Mouse (Mus musculus) limb, embryonic 11.5 days (tissue): Measurements from ENCODE around the gene Rfxank. TPM values are rescaled to one million over a fixed set of nuclear protein-coding genes. Genes with fewer than 3 reads are reported as not detected.
A peak's percentile ranks its signal among the peaks of the same experiment; 100 is the strongest.

Source experiments
- ATAC-seq: fragments of 200-750 bp; cut with Nextera tagmentation; 2 replicates; pipeline ENCODE4 v1.8.0; 2017; ENCODE audit warnings: low read depth; ENCODE audit not compliant: insufficient number of reproducible peaks, low FRiP score, low TSS enrichment
- DNase-seq: peaks from one replicate; pipeline ENCODE4 v3.0.0-alpha.2; 2015; ENCODE audit warnings: low spot score
- H3K27ac ChIP-seq: fragments of 300-500 bp; sonication (generic); replicated peaks from 2 replicates; pipeline ENCODE4 v1.5.1; 2014; ENCODE audit warnings: low read depth, mild to moderate bottlenecking, low read length
- H3K27me3 ChIP-seq: fragments of 300-500 bp; sonication (generic); 2 replicates; pipeline ENCODE4 v1.6.1; 2014; ENCODE audit warnings: mild to moderate bottlenecking, low read length, mixed read lengths; ENCODE audit not compliant: control insufficient read depth, insufficient read depth
- H3K36me3 ChIP-seq: fragments of 300-500 bp; sonication (generic); 2 replicates; pipeline ENCODE4 v1.6.1; 2014; ENCODE audit warnings: mild to moderate bottlenecking, low read length, moderate library complexity, mixed read lengths; ENCODE audit not compliant: control insufficient read depth, insufficient read depth
- H3K4me1 ChIP-seq: fragments of 300-500 bp; sonication (generic); 2 replicates; pipeline ENCODE4 v1.6.1; 2014; ENCODE audit warnings: low read length, mixed read lengths; ENCODE audit not compliant: control insufficient read depth, insufficient read depth
- H3K4me2 ChIP-seq: fragments of 300-500 bp; sonication (generic); 2 replicates; pipeline ENCODE4 v1.6.1; 2014; ENCODE audit warnings: low read depth, mild to moderate bottlenecking, moderate library complexity; ENCODE audit not compliant: severe bottlenecking
- H3K4me3 ChIP-seq: fragments of 300-500 bp; sonication (generic); 2 replicates; pipeline ENCODE4 v1.5.1; 2014; ENCODE audit warnings: low read depth, low read length
- H3K9ac ChIP-seq: fragments of 300-500 bp; sonication (generic); 2 replicates; pipeline ENCODE4 v1.6.1; 2014; ENCODE audit warnings: mild to moderate bottlenecking, low read length
- H3K9me3 ChIP-seq: fragments of 300-500 bp; sonication (generic); 2 replicates; pipeline ENCODE4 v1.6.1; 2016; ENCODE audit warnings: low read length; ENCODE audit not compliant: control insufficient read depth
- WGBS: fragments of 180-500 bp; shearing (Covaris S2); extraction: QIAGEN DNeasy Blood & Tissue Kit; methylation state at CpG from one replicate; pipeline ENCODE4 v1.1.7; 2014; 5-methylcytosine and 5-hydroxymethylcytosine counted together
- polyA plus RNA-seq: library from polyadenylated mRNA; unstranded; fragments of >200 nt; fragmentation: Nextera tagmentation; extraction: Ambion mirVana; gene quantifications from 2 replicates; pipeline ENCODE4 v1.2.1, GENCODE M21; 2014

Gene Rfxank
- polyA plus RNA-seq, 1 experiment from 2014 or later = 20.0 TPM

GRCm38 (mm10) chr8:70124992-70125391 lies 14.0 kb downstream of the Rfxank start:
- Histone ChIP-seq H3K27me3 (peaks cover 4% of the 10 kb centered on the region), H3K9ac (no peak overlapping the region), H3K36me3 (no peaks in the 10 kb centered on the region), H3K9me3 (no peaks in the 10 kb centered on the region), H3K4me1 (no peaks in the 10 kb centered on the region), H3K4me3 (no peak overlapping the region), H3K4me2 (no peak overlapping the region), H3K27ac (no peak overlapping the region)
- no peak for ATAC-seq
- 63% methylated on average over 8 of the region's 8 CpGs for WGBS
- no peak for DNase-seq

GRCm38 (mm10) chr8:70122863-70123262 lies 16.1 kb downstream of the Rfxank start:
- no peak for ATAC-seq
- no peak overlapping the region for H3K27ac ChIP-seq
- no peaks in the 10 kb centered on the region for H3K36me3 ChIP-seq
- DNase-seq = no peak
- H3K4me2 ChIP-seq = no peak overlapping the region
- H3K9ac ChIP-seq = no peak overlapping the region
- no peaks in the 10 kb centered on the region for H3K9me3 ChIP-seq
- no peak overlapping the region for H3K4me3 ChIP-seq
- H3K4me1 ChIP-seq = no peaks in the 10 kb centered on the region
- 49% methylated on average over 2 of the region's 2 CpGs for WGBS
- H3K27me3 ChIP-seq = peaks cover 23% of the 10 kb centered on the region

GRCm38 (mm10) chr8:70120667-70121066 lies 18.3 kb downstream of the Rfxank start, which contains the start of gene Ncan:
Gene Ncan, minus strand, starts transcription at chr8:70120873.
- Histone ChIP-seq H3K27ac (no peak within 1 kb of the TSS), H3K9ac (no peak within 1 kb of the TSS), H3K36me3 (no peaks in the 10 kb centered on the region), H3K9me3 (no peaks in the 10 kb centered on the region), H3K4me1 (no peaks in the 10 kb centered on the region), H3K4me2 (peak within 1 kb of the TSS; percentile 41), H3K27me3 (peaks cover 31% of the 10 kb centered on the region), H3K4me3 (no peak within 1 kb of the TSS)
- ATAC-seq (peak; percentile 66; the same call in 1 of the 2 replicates), DNase-seq (peak; percentile 84)
- WGBS = 2% methylated on average over 19 of the region's 19 CpGs

GRCm38 (mm10) chr8:70118726-70119700 lies 19.9 kb downstream of the Rfxank start:
- no peak overlapping the region for H3K4me3 ChIP-seq
- ATAC-seq (no peak), DNase-seq (no peak)
- H3K27me3 ChIP-seq = peaks cover 47% of the 10 kb centered on the region
- H3K9me3 ChIP-seq = no peaks in the 10 kb centered on the region
- H3K9ac ChIP-seq = no peak overlapping the region
- no peak overlapping the region for H3K4me2 ChIP-seq
- H3K4me1 ChIP-seq = no peaks in the 10 kb centered on the region
- 9% methylated on average over 17 of the region's 17 CpGs for WGBS
- H3K27ac ChIP-seq = no peak overlapping the region
- no peaks in the 10 kb centered on the region for H3K36me3 ChIP-seq

- H3K9me3 ChIP-seq = no peaks in the 10 kb centered on the region
- H3K27ac ChIP-seq = no peak overlapping the region
- no peaks in the 10 kb centered on the region for H3K36me3 ChIP-seq
- H3K4me3 ChIP-seq = no peak overlapping the region
- H3K9ac ChIP-seq = no peak overlapping the region
- DNase-seq = peak; percentile 80
- 6% methylated on average over 9 of the region's 9 CpGs for WGBS
- H3K4me2 ChIP-seq = no peak overlapping the region
- H3K4me1 ChIP-seq = no peaks in the 10 kb centered on the region
- no peak for ATAC-seq
- H3K27me3 ChIP-seq = peaks cover 61% of the 10 kb centered on the region
These were observed 21.3 kb downstream of the Rfxank start for GRCm38 (mm10) chr8:70117611-70118010.

- Histone ChIP-seq H3K9me3 (no peaks in the 10 kb centered on the region; the same call in 1 of the 2 replicates), H3K27me3 (peaks cover 79% of the 10 kb centered on the region), H3K4me3 (no peak overlapping the region), H3K36me3 (no peaks in the 10 kb centered on the region), H3K27ac (no peak overlapping the region), H3K4me1 (no peaks in the 10 kb centered on the region), H3K9ac (no peak overlapping the region), H3K4me2 (no peak overlapping the region)
- ATAC-seq = no peak
- 69% methylated on average over 13 of the region's 13 CpGs for WGBS
- no peak for DNase-seq
These were observed 24.1 kb downstream of the Rfxank start for GRCm38 (mm10) chr8:70114892-70115291.

GRCm38 (mm10) chr8:70114488-70114887 lies 24.5 kb downstream of the Rfxank start:
- no peaks in the 10 kb centered on the region for H3K36me3 ChIP-seq
- no peak overlapping the region for H3K4me3 ChIP-seq
- H3K9ac ChIP-seq = no peak overlapping the region
- ATAC-seq = no peak
- H3K4me2 ChIP-seq = no peak overlapping the region
- no peak overlapping the region for H3K27ac ChIP-seq
- H3K4me1 ChIP-seq = no peaks in the 10 kb centered on the region
- WGBS = 26% methylated on average over 6 of the region's 6 CpGs
- DNase-seq = no peak
- H3K27me3 ChIP-seq = peaks cover 75% of the 10 kb centered on the region
- no peaks in the 10 kb centered on the region; the same call in 1 of the 2 replicates for H3K9me3 ChIP-seq

- ATAC-seq (no peak), DNase-seq (peak; percentile 36)
- H3K9ac ChIP-seq = no peak overlapping the region
- peaks cover 62% of the 10 kb centered on the region for H3K27me3 ChIP-seq
- WGBS = 8% methylated on average over 43 of the region's 43 CpGs
- H3K4me1 ChIP-seq = no peaks in the 10 kb centered on the region
- H3K4me2 ChIP-seq = peak overlapping the region; percentile 24; the same call in 1 of the 2 replicates
- H3K4me3 ChIP-seq = 0 out of 2 replicates have a peak overlapping the region, but pooled peaks have one; percentile 5
- no peak overlapping the region for H3K27ac ChIP-seq
- H3K36me3 ChIP-seq = no peaks in the 10 kb centered on the region
- no peaks in the 10 kb centered on the region; the same call in 1 of the 2 replicates for H3K9me3 ChIP-seq
These were observed 26.4 kb downstream of the Rfxank start for GRCm38 (mm10) chr8:70112401-70113016.
